Mouse (Mus musculus): ENCODE measurements around the gene Limk1. TPM values are rescaled to one million over a fixed set of nuclear protein-coding genes. Genes with fewer than 3 reads are reported as not detected.

Limk1 gene
- total RNA-seq (2021): 10 to 100 TPM; 39.9 to 41.8 TPM

- peak in 1 of 2 experiments; percentile 35 for DNase-seq (ENCODE audit: extremely low spot score in 1 of 2, low spot score in 1 of 2)
Observed at GRCm38 (mm10) chr5:134688086-134688717, at the start of gene Limk1. Limk1 (minus strand) TSS chr5:134688598.

DNA sequence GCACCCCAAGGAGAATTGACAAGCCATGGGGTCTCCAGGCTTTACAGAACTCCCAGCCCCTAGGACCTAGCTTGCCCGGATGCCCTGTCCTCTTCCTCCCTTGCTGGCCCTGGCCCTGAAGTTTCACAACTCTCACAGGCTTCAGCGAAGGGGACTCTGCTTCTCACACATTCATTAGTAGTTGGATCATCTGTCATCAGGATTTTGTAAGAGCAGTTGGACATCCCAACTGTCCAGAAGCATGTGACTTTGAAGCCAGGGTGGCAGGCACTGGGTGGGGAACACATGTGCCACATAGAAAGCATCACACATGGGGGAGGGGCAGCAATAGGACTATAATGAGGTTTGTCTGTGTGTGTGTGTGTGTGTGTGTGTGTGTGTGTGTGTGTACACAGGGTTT, 46.5 kb upstream of the Limk1 start:
- DNase-seq (ENCODE audit: extremely low spot score in 1 of 2, low spot score in 1 of 2): no peak

GRCm38 (mm10) chr5:134734072-134734471, 45.7 kb upstream of the Limk1 start:
- DNase-seq (ENCODE audit: extremely low spot score in 1 of 2, low spot score in 1 of 2): no peak

GRCm38 (mm10) chr5:134733241-134733640, 44.8 kb upstream of the Limk1 start:
- DNase-seq (ENCODE audit: extremely low spot score in 1 of 2, low spot score in 1 of 2): no peak

- no peak for DNase-seq (ENCODE audit: extremely low spot score in 1 of 2, low spot score in 1 of 2)
Observed at GRCm38 (mm10) chr5:134729124-134729523, 40.7 kb upstream of the Limk1 start.

DNA sequence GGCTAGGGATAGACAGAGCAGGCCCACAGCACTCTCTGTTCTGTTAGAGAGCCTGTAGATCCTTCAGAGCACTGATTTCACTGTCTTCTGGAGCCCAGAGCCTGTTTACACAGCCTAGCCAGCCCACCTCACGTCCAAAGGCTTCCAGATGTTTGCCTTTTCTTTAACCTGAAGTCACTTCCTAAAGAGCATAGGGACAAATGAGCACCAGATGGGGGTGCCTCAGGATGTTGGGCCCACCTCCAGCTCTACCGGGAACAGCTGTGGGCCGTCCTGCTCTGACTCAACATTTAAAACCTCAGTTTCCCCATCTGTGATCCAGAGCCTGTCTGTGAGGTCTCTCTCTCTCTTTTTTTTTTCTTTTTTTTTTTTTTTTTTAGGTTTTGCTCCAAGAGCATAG, 40.1 kb upstream of the Limk1 start:
- no peak for DNase-seq (ENCODE audit: extremely low spot score in 1 of 2, low spot score in 1 of 2)

GRCm38 (mm10) chr5:134727001-134727639, 38.7 kb upstream of the Limk1 start:
- no peak for DNase-seq (ENCODE audit: extremely low spot score in 1 of 2, low spot score in 1 of 2)

- DNase-seq (ENCODE audit: extremely low spot score in 1 of 2, low spot score in 1 of 2): no peak
Observed at GRCm38 (mm10) chr5:134725299-134725698, 36.9 kb upstream of the Limk1 start.

GRCm38 (mm10) chr5:134720058-134720457, 31.7 kb upstream of the Limk1 start:
- no peak for DNase-seq (ENCODE audit: extremely low spot score in 1 of 2, low spot score in 1 of 2)

DNA sequence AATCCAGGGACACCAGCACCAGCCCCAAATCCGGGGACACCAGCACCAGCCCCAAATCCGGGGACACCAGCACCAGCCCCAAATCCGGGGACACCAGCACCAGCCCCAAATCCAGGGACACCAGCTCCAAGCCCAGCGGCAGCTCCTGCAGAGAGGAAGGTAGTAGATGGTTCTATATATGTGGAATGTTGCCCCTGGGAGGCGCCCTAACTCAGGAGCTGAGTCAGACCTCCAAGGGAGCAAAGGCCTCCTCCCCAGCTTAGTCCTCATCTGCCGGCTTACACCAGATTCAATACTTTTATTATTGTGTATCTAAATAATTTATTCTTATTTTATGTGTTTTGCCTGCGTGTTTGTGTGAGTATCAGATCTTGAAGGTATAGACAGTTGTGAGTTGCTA, 22.7 kb upstream of the Limk1 start:
- DNase-seq (ENCODE audit: extremely low spot score in 1 of 2, low spot score in 1 of 2): no peak

DNA sequence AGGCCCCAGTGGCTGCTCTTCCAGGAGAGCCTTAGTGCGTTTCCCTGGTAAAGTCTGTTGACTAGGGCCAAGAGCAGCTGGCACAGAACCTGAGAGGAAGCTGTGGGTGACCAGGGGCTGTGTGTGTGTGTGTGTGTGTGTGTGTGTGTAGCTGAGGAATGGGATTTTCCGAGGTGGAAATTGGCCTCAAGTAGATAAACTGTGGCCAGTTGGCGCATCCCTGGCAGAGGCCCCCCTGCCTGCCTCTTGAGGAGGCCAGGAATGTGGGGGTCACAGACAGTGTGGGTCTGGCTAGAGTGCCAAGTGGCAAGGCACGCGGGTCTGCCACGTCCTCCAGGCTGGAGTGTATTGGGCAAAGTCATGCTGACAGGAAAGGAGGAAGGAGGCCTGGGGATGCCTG, 20.9 kb upstream of the Limk1 start:
- no peak for DNase-seq (ENCODE audit: extremely low spot score in 1 of 2, low spot score in 1 of 2)

DNA sequence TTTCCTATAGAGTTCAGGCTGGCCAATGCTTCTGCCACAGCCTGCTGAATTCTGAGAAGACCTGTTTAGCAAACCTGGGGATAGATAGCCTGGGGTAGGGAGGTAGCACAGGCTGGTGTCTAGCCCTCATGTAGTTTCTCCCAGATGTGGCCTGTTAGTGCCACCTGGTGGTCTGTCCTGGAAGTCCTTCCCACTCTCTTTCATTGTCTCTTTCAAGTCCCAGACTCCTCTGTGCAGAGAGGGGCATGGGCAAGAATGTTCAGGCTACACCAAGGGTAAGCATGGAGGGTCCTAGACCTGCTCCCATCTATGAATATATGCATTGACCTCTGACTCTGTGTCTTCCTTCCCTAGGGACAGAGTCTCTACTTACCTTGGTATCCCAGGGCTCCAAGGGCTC, 15.8 kb upstream of the Limk1 start:
- DNase-seq (ENCODE audit: extremely low spot score in 1 of 2, low spot score in 1 of 2): peak; percentile 71 to 85

DNA sequence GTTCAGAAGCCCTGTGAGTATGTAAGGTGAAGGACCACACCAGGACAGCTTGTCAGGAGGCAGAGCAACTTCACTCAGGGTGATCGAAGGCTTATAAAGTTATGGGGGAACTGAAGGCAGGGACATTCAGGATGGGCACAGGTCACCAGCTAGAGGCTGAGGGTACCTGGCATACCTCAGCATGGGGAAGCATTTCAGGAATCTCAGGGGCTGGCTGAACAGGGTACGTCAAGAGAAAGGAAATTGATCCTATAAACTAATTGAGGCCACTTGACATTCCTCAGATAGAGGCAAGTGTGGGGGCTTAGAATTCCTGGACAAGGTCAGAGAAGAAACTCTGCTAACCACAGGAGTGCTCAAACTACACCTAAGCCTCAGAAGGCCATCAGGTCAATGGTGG, 7.1 kb upstream of the Limk1 start:
- DNase-seq (ENCODE audit: extremely low spot score in 1 of 2, low spot score in 1 of 2): no peak

DNA sequence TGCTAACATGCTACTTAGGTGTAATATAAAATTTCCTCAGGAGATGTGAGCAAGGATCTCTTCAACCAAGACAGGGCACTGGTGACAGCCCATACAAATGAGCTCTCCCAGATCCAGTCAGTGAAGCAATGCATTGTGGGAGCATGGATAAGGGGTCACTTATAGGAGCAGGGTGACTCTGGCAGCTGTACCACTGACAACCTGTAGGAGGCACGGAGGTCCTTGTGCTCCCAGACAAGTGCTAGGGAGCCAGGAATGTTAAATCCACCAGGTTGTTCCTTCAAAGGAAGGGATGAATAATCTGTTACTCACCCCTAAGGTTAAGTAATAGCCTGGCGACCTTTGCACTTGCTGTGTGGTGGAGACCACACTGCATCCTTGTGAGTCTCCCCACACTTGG, 6.7 kb upstream of the Limk1 start:
- DNase-seq (ENCODE audit: extremely low spot score in 1 of 2, low spot score in 1 of 2): no peak

- DNase-seq (ENCODE audit: extremely low spot score in 1 of 2, low spot score in 1 of 2): no peak
Observed at GRCm38 (mm10) chr5:134692704-134693103, 4.3 kb upstream of the Limk1 start.

- DNase-seq (ENCODE audit: extremely low spot score in 1 of 2, low spot score in 1 of 2): peak; percentile 84 to 92
Observed at GRCm38 (mm10) chr5:134688718-134689284, 403 bp upstream of the Limk1 start.

- no peak for DNase-seq (ENCODE audit: extremely low spot score in 1 of 2, low spot score in 1 of 2)
Observed at GRCm38 (mm10) chr5:134687187-134687586, 1.2 kb downstream of the Limk1 start.

GRCm38 (mm10) chr5:134686541-134686940, 1.9 kb downstream of the Limk1 start:
- no peak for DNase-seq (ENCODE audit: extremely low spot score in 1 of 2, low spot score in 1 of 2)

- DNase-seq (ENCODE audit: extremely low spot score in 1 of 2, low spot score in 1 of 2): no peak
Observed at GRCm38 (mm10) chr5:134684398-134684797, 4.0 kb downstream of the Limk1 start.

DNA sequence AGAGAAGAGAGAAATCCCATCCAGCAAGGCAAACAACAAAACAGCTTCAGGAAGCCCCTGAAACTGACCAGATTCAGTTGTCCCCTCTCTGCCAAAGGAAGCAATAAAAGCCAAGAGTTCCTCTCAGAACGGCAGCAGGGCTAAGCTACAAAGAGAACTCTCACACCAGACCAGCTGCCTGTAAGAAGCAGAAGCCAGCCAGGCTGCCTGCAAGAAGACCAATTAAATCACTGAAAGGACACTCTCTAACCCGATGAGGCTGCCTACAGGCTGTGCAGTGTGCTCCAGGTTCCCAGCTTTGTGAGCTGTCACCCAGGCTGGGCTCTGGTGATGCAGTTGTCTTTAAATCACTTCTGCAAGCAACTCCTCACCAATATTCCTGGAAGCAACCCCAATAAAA, 4.6 kb downstream of the Limk1 start:
- DNase-seq (ENCODE audit: extremely low spot score in 1 of 2, low spot score in 1 of 2): no peak

GRCm38 (mm10) chr5:134680238-134680637, 8.2 kb downstream of the Limk1 start:
- no peak for DNase-seq (ENCODE audit: extremely low spot score in 1 of 2, low spot score in 1 of 2)
